Mouse (Mus musculus) limb, embryonic 11.5 days (tissue): ENCODE results near the gene Vapb. TPM values are rescaled to one million over a fixed set of nuclear protein-coding genes. Genes with fewer than 3 reads are reported as not detected.

Experiments
- ATAC-seq: fragments of 200-750 bp; cut with Nextera tagmentation; 2 replicates; pipeline ENCODE4 v1.8.0; 2017; ENCODE audit warnings: low read depth; ENCODE audit not compliant: insufficient number of reproducible peaks, low FRiP score, low TSS enrichment
- DNase-seq: peaks from one replicate; pipeline ENCODE4 v3.0.0-alpha.2; 2015; ENCODE audit warnings: low spot score
- H3K27ac ChIP-seq: fragments of 300-500 bp; sonication (generic); replicated peaks from 2 replicates; pipeline ENCODE4 v1.5.1; 2014; ENCODE audit warnings: low read depth, mild to moderate bottlenecking, low read length
- H3K27me3 ChIP-seq: fragments of 300-500 bp; sonication (generic); 2 replicates; pipeline ENCODE4 v1.6.1; 2014; ENCODE audit warnings: mild to moderate bottlenecking, low read length, mixed read lengths; ENCODE audit not compliant: control insufficient read depth, insufficient read depth
- H3K36me3 ChIP-seq: fragments of 300-500 bp; sonication (generic); 2 replicates; pipeline ENCODE4 v1.6.1; 2014; ENCODE audit warnings: mild to moderate bottlenecking, low read length, moderate library complexity, mixed read lengths; ENCODE audit not compliant: control insufficient read depth, insufficient read depth
- H3K4me1 ChIP-seq: fragments of 300-500 bp; sonication (generic); 2 replicates; pipeline ENCODE4 v1.6.1; 2014; ENCODE audit warnings: low read length, mixed read lengths; ENCODE audit not compliant: control insufficient read depth, insufficient read depth
- H3K4me2 ChIP-seq: fragments of 300-500 bp; sonication (generic); 2 replicates; pipeline ENCODE4 v1.6.1; 2014; ENCODE audit warnings: low read depth, mild to moderate bottlenecking, moderate library complexity; ENCODE audit not compliant: severe bottlenecking
- H3K4me3 ChIP-seq: fragments of 300-500 bp; sonication (generic); 2 replicates; pipeline ENCODE4 v1.5.1; 2014; ENCODE audit warnings: low read depth, low read length
- H3K9ac ChIP-seq: fragments of 300-500 bp; sonication (generic); 2 replicates; pipeline ENCODE4 v1.6.1; 2014; ENCODE audit warnings: mild to moderate bottlenecking, low read length
- H3K9me3 ChIP-seq: fragments of 300-500 bp; sonication (generic); 2 replicates; pipeline ENCODE4 v1.6.1; 2016; ENCODE audit warnings: low read length; ENCODE audit not compliant: control insufficient read depth
- WGBS: fragments of 180-500 bp; shearing (Covaris S2); extraction: QIAGEN DNeasy Blood & Tissue Kit; methylation state at CpG from one replicate; pipeline ENCODE4 v1.1.7; 2014; 5-methylcytosine and 5-hydroxymethylcytosine counted together
- polyA plus RNA-seq: library from polyadenylated mRNA; unstranded; fragments of >200 nt; fragmentation: Nextera tagmentation; extraction: Ambion mirVana; gene quantifications from 2 replicates; pipeline ENCODE4 v1.2.1, GENCODE M21; 2014

Vapb gene
- polyA plus RNA-seq, 1 experiment from 2014 or later: 11.0 TPM

- Histone ChIP-seq H3K9me3 (no peaks in the 10 kb centered on the region), H3K4me3 (no peak overlapping the region), H3K27ac (no peak overlapping the region), H3K4me1 (peaks cover 5% of the 10 kb centered on the region), H3K36me3 (no peaks in the 10 kb centered on the region), H3K9ac (no peak overlapping the region), H3K27me3 (no peaks in the 10 kb centered on the region), H3K4me2 (no peak overlapping the region)
- DNase-seq (no peak), ATAC-seq (no peak)
- 85% methylated on average over 10 of the region's 10 CpGs for whole genome bisulfite sequencing
Measured at GRCm38 (mm10) chr2:173769183-173769582, 31.9 kb downstream of the Vapb start.

GRCm38 (mm10) chr2:173770620-173771019, 33.3 kb downstream of the Vapb start:
- no peak for ATAC-seq
- WGBS: 72% methylated on average over 5 of the region's 5 CpGs
- Histone ChIP-seq H3K4me1 (peaks cover 12% of the 10 kb centered on the region), H3K9me3 (no peaks in the 10 kb centered on the region), H3K4me3 (no peak overlapping the region), H3K27me3 (no peaks in the 10 kb centered on the region), H3K4me2 (no peak overlapping the region), H3K36me3 (no peaks in the 10 kb centered on the region), H3K9ac (no peak overlapping the region), H3K27ac (no peak overlapping the region)
- no peak for DNase-seq

GRCm38 (mm10) chr2:173771706-173772105, 34.4 kb downstream of the Vapb start:
- WGBS: 68% methylated on average over 8 of the region's 8 CpGs
- no peak for ATAC-seq
- H3K4me2 ChIP-seq: no peak overlapping the region
- H3K9me3 ChIP-seq: no peaks in the 10 kb centered on the region
- no peak overlapping the region for H3K4me3 ChIP-seq
- H3K4me1 ChIP-seq: peaks cover 17% of the 10 kb centered on the region
- H3K27me3 ChIP-seq: no peaks in the 10 kb centered on the region
- H3K27ac ChIP-seq: no peak overlapping the region; the same call in 1 of the 2 replicates
- DNase-seq: no peak
- no peaks in the 10 kb centered on the region for H3K36me3 ChIP-seq
- no peak overlapping the region for H3K9ac ChIP-seq

GRCm38 (mm10) chr2:173775556-173775955, 38.2 kb downstream of the Vapb start:
- no peak overlapping the region for H3K27ac ChIP-seq
- no peaks in the 10 kb centered on the region for H3K27me3 ChIP-seq
- ATAC-seq (no peak), DNase-seq (no peak)
- H3K9me3 ChIP-seq: no peaks in the 10 kb centered on the region
- 47% methylated on average over 3 of the region's 3 CpGs for WGBS
- no peak overlapping the region for H3K9ac ChIP-seq
- no peak overlapping the region for H3K4me3 ChIP-seq
- no peak overlapping the region for H3K4me2 ChIP-seq
- peaks cover 14% of the 10 kb centered on the region for H3K4me1 ChIP-seq
- H3K36me3 ChIP-seq: no peaks in the 10 kb centered on the region

- ATAC-seq: no peak
- H3K36me3 ChIP-seq: no peaks in the 10 kb centered on the region
- no peaks in the 10 kb centered on the region for H3K9me3 ChIP-seq
- no peak overlapping the region for H3K9ac ChIP-seq
- no peaks in the 10 kb centered on the region for H3K27me3 ChIP-seq
- no peak overlapping the region for H3K27ac ChIP-seq
- peak; percentile 50 for DNase-seq
- H3K4me2 ChIP-seq: no peak overlapping the region
- peaks cover 12% of the 10 kb centered on the region for H3K4me1 ChIP-seq
- H3K4me3 ChIP-seq: no peak overlapping the region
- WGBS: 12% methylated on average over 9 of the region's 9 CpGs
Measured at GRCm38 (mm10) chr2:173776108-173776507, 38.8 kb downstream of the Vapb start.

GRCm38 (mm10) chr2:173780931-173781330, 43.6 kb downstream of the Vapb start:
- DNase-seq: no peak
- H3K4me2 ChIP-seq: no peak overlapping the region
- no peaks in the 10 kb centered on the region for H3K9me3 ChIP-seq
- peaks cover 2% of the 10 kb centered on the region; the same call in 1 of the 2 replicates for H3K36me3 ChIP-seq
- H3K9ac ChIP-seq: no peak overlapping the region
- H3K27ac ChIP-seq: no peak overlapping the region
- no peak for ATAC-seq
- H3K27me3 ChIP-seq: no peaks in the 10 kb centered on the region
- peaks cover 3% of the 10 kb centered on the region for H3K4me1 ChIP-seq
- WGBS: 89% methylated on average over 5 of the region's 5 CpGs
- H3K4me3 ChIP-seq: no peak overlapping the region

GRCm38 (mm10) chr2:173784366-173784765, 47.1 kb downstream of the Vapb start:
- no peak for ATAC-seq
- Histone ChIP-seq H3K27ac (no peak overlapping the region), H3K27me3 (no peaks in the 10 kb centered on the region), H3K36me3 (peaks cover 2% of the 10 kb centered on the region; the same call in 1 of the 2 replicates), H3K4me1 (no peaks in the 10 kb centered on the region; the same call in 1 of the 2 replicates), H3K4me2 (no peak overlapping the region), H3K9me3 (no peaks in the 10 kb centered on the region), H3K9ac (no peak overlapping the region), H3K4me3 (no peak overlapping the region)
- WGBS: 46% methylated on average over 3 of the region's 3 CpGs
- no peak for DNase-seq

- peaks cover 2% of the 10 kb centered on the region; the same call in 1 of the 2 replicates for H3K36me3 ChIP-seq
- H3K27ac ChIP-seq: no peak overlapping the region
- 80% methylated on average over 6 of the region's 6 CpGs for WGBS
- H3K27me3 ChIP-seq: no peaks in the 10 kb centered on the region
- H3K9me3 ChIP-seq: no peaks in the 10 kb centered on the region
- no peak overlapping the region for H3K4me2 ChIP-seq
- no peak for ATAC-seq
- no peak overlapping the region for H3K9ac ChIP-seq
- peaks cover 5% of the 10 kb centered on the region for H3K4me1 ChIP-seq
- DNase-seq: no peak
- no peak overlapping the region for H3K4me3 ChIP-seq
Measured at GRCm38 (mm10) chr2:173784884-173785283, 47.6 kb downstream of the Vapb start.
